Mouse (Mus musculus) left cerebral cortex, postnatal 10 days (tissue): ENCODE measurements around the gene Cacna1h. TPM values are rescaled to one million over a fixed set of nuclear protein-coding genes. Genes with fewer than 3 reads are reported as not detected.

Source experiments
- DNase-seq, 2 experiments: peaks; one replicate each; pipeline ENCODE4 v3.0.0; 2021 to 2022; ENCODE audit warnings: low spot score in 2 of 2, mixed read lengths in 1 of 2; ENCODE audit errors: extremely low spot score in 1 of 2
- intact Hi-C: fragments of 180-260 bp; cut with DNase I; formaldehyde crosslinking; loops from one replicate; pipeline ENCODE4 v1.15.1; 2025
- total RNA-seq, 2 experiments: library from RNA; stranded (reverse); gene quantifications; 2 replicates each; pipeline ENCODE4 v1.2.3; 2021

Gene Cacna1h
- total RNA-seq, 2 experiments from 2014 or later, result 53.7 to 62.9 TPM

DNA sequence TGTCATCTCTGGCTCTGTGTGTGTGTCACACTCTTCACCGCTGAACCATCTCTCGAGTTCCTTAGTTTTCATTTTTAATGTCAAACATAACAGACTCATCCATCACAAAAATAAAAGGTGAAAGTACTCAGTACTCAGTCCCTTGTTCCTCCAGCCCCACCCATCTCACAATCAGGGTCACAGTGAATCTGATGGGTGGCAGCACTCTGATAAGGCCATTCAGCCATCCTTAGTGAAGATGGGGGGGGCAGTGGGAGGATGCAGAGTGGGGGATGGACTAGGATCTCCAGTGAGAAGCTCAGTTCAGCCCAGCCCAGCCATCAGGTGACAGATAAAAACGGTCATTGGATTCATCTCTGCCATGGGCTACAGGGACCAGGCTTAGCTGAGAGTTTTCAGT lies 64.6 kb downstream of the Cacna1h start, which contains the start of gene Tpsg1:
Gene Tpsg1, plus strand, starts transcription at position 301 of the 400 bp plus-strand sequence.
- no peak for DNase-seq
- intact Hi-C loops, result no loop called here

DNA sequence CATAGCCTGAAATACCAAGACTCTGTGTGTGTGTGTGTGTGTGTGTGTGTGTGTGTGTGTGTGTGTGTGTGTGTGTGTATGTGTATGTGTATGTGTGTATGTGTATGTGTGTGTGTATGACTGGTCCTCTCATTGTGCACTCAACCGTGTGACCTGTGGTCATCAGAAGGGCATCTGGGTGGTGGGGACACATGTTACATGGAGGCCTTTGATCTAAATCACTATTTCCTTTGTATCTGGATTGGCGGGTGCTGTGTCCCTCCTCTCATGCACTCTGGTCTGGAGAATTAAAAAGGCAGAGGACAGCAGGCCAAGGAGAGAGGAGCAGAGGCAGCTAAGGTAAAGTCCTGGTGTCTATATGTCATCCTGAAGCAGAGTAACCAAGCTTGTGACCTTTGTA lies 67.6 kb downstream of the Cacna1h start, which contains the start of gene Tpsb2:
Gene Tpsb2, plus strand, starts transcription at position 301 of the 400 bp plus-strand sequence.
- intact Hi-C loops, result no loop called here

DNA sequence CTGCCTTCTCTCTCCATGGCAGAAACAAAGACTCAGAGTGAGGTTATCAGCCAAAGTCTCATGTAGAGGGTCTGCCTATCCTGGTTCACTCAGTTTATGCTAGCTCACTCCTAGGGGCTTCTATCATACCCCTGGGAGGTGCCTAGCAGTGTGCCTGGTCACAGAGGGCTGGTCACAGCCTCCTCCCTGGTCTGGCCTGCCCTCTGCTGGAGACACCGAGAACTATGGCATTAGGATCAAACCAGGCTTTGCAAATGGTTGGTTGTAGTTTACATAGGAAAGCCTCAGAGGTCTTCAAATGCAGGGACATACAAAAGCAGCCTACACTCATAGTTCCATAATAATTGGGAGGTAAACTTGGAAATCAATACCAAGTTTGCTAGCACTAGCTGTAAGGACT lies 69.9 kb downstream of the Cacna1h start:
- intact Hi-C loops, result no loop called here
- DNase-seq, result no peak

More for the DNA sequence above, 67.6 kb downstream of the Cacna1h start, which contains the start of gene Tpsb2:
- no peak for DNase-seq

DNA sequence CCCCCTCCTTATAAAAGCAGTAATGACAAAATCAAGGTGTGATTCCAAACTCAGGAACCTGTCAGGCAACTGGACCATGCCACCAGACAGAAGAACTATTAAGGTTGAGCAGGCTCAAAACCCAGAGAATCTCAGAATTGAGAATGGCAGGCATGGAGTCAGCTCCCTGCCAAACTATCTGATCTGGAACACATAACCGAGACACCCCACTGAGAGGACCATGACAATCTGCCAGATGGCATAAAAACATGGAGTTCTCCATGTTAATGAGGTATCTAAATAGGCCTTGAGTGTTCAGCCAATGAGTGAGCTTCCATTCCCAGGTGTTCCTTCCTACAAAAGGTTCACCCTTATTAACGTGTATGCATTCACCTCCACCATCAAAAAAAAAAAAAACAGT lies 72.3 kb downstream of the Cacna1h start:
- DNase-seq, result no peak
- intact Hi-C loops, result no loop called here

DNA sequence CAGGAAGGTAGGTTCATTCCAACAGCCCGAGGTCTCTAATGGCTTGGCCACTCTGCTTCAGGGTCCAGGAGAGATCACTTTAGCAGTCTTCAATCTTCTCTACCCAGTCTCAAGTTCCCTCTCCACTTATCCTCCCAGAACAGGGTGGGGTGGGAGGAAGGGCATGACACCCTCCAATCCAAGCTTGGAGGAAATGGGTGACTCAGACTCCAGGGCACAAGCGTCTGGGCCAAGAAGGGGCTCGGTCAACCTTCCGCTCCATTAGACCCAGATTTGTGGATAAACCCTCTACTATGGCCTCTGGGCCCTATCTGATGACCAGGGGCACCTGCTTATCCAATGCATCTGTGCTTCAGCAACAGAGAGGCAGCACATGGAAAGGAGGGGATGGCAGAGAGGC lies 88.1 kb downstream of the Cacna1h start, which contains the start of gene Tpsab1:
Gene Tpsab1, minus strand, starts transcription at position 101 of the 400 bp plus-strand sequence.
- intact Hi-C loops, result no loop called here
- DNase-seq, result no peak

DNA sequence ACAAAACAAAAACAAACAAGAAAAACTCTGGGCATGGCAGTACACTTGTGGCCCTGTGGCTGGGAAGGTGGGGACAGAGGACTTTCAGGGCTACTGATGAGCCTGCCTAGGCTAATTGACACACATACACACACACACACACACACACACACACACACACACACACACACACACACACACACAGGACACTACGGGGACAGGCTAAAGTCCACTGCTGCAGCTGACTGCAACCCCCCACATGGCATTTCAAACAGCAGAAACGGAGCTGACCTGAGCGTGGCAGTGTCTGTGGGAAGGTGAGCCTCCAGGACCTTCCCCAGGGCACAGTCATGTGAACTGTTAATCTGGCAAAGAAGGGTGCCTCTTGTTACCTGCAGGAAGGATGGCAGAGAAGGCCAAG lies 92.1 kb downstream of the Cacna1h start:
- intact Hi-C loops, result no loop called here
- DNase-seq, result no peak

DNA sequence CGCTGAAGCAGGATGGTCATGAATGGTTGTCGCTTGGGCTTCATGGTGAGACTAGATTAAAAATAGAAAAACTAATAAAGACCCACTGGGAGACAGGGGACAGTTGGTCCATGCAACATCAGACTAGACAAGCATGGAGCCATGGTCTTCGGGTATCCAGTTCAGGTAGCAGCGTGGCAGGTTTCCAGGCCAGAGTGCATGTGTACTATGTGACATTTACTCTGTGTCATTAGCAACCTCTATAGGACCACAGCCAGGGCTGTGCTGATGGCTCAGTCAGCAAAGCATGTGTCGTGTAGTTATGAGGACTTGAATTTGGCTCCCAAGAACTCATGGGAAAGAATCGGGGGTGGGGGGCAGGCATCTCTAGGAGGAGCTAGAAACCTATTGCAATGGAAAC lies 93.6 kb downstream of the Cacna1h start:
- DNase-seq, result no peak
- intact Hi-C loops, result no loop called here

DNA sequence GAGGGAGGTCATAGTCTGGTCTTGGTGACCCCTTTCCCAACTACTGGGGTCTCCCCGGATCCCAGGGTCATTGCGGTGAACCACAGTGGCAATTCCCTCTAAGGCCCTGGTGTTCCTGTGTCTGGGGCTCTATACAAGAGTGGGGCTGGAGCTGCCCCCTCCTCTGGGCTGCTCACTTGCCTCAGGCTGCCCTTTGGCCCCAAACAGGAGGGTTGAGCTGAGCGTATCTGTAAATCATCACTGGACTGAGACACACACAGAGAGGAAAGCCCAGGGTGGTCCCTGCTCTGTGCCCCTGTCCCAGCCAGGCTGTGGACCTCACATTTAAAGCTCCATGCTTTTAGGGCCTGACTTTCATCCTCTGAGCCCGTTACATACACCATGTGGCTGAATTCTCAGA lies 95.4 kb downstream of the Cacna1h start:
- no peak for DNase-seq

DNA sequence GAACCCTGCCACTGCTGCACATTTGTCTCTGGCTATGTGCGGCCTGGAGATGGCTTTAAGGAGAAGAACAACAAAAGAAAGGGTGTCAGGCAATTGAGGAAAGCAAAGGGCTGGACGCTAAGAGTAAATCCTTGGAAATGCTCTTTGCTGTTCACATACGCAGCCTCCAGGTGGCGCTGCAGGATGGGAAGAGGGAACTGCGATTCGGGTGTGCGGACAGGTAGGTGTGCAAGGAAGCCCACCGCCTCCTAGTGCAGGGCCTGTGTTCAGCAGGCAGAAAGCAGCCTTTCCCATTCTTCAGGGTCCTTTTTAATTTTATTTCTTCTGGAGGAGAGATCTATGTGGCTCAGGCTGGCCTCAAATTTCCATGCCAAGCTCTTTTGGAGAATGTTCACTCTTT lies 99.6 kb downstream of the Cacna1h start:
- peak; percentile 31 to 75 for DNase-seq
- intact Hi-C loops, result loop anchor here (2.0 kb wide), 1 partner anchor 137 kb away; no protein-coding TSS in a partner anchor

More for the DNA sequence above, 95.4 kb downstream of the Cacna1h start:
- intact Hi-C loops, result no loop called here

DNA sequence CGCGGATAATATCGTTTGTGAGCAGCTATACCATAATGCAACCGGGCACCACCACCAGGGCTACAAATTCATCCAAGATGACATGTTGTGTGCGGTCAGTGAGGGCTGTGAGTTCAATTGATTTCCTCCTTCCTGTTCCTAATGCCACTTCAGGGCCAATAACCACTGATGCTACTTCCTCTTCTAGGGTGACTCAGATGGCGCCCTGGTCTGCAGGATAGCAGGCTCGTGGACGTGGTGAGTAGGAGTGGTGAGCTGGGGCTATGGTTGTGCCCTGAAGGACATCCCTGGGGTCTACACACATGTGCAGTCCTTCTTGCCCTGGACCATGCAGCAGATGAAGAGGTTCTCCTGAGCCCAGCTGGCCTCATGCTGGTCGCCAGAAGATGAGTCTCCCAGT lies 101.3 kb downstream of the Cacna1h start:
- intact Hi-C loops, result no loop called here
- DNase-seq, result no peak

Other genes starting within 250 kb of the Cacna1h start
- gene BC003965, start 249.2 kb downstream of the Cacna1h start, total RNA-seq, result 10 to 100 TPM; 17.6 to 17.9 TPM
- gene Unkl, start 245.4 kb downstream of the Cacna1h start, total RNA-seq, result 10 to 100 TPM; 31.8 to 32.3 TPM
- gene Gnptg, start 193.7 kb downstream of the Cacna1h start, total RNA-seq, result 10 to 100 TPM; 60.4 to 67.4 TPM
- 10 to 100 TPM; 28.6 to 30.3 TPM for gene Tsr3, start 193.6 kb downstream of the Cacna1h start, total RNA-seq
- 10 to 100 TPM; 17.4 to 35.0 TPM for gene Baiap3, start 177.4 kb downstream of the Cacna1h start, total RNA-seq
- gene Ube2i, start 159.2 kb downstream of the Cacna1h start, total RNA-seq, result 100 to 1,000 TPM; 225 to 230 TPM
- gene Prss34, start 135.4 kb downstream of the Cacna1h start, total RNA-seq, result not detected
- gene Prss28, start 125.1 kb downstream of the Cacna1h start, total RNA-seq, result not detected
- not detected for gene Prss29, start 115.1 kb downstream of the Cacna1h start, total RNA-seq
- gene Tpsab1, start 88.2 kb downstream of the Cacna1h start, total RNA-seq, result not detected
- under 1 TPM; 0.54 to 0.77 TPM for gene Tpsb2, start 67.5 kb downstream of the Cacna1h start, total RNA-seq
- gene Tpsg1, start 64.5 kb downstream of the Cacna1h start, total RNA-seq, result not detected
- 1 to 10 TPM in 1 of 2 experiments, under 1 TPM in 1; 0.39 to 4.8 TPM for gene Tekt4, start 20.8 kb upstream of the Cacna1h start, total RNA-seq
- gene Sstr5, start 63.5 kb upstream of the Cacna1h start, total RNA-seq, result under 1 TPM; 0.34 to 0.55 TPM
- gene Sox8, start 136.9 kb upstream of the Cacna1h start, total RNA-seq, result 10 to 100 TPM; 45.3 to 56.2 TPM
- gene Lmf1, start 145.3 kb upstream of the Cacna1h start, total RNA-seq, result 10 to 100 TPM; 22.2 to 23.4 TPM